Mouse (Mus musculus) left cerebral cortex, postnatal 36 days (tissue): ENCODE results near the gene Fibin. TPM values are rescaled to one million over a fixed set of nuclear protein-coding genes. Genes with fewer than 3 reads are reported as not detected.

ENCODE experiments used
- DNase-seq, 2 experiments: peaks; one replicate each; pipeline ENCODE4 v3.0.0; 2021 to 2022; ENCODE audit warnings: low spot score in 2 of 2, mixed read lengths in 1 of 2
- intact Hi-C: fragments of 180-260 bp; cut with DNase I; formaldehyde crosslinking; loops from one replicate; pipeline ENCODE4 v1.15.1; 2025
- total RNA-seq, 2 experiments: library from RNA; stranded (reverse); gene quantifications; 2 replicates each; pipeline ENCODE4 v1.2.3; 2021

Fibin gene
- total RNA-seq, 2 experiments from 2014 or later, result 3.1 to 4.2 TPM

DNA sequence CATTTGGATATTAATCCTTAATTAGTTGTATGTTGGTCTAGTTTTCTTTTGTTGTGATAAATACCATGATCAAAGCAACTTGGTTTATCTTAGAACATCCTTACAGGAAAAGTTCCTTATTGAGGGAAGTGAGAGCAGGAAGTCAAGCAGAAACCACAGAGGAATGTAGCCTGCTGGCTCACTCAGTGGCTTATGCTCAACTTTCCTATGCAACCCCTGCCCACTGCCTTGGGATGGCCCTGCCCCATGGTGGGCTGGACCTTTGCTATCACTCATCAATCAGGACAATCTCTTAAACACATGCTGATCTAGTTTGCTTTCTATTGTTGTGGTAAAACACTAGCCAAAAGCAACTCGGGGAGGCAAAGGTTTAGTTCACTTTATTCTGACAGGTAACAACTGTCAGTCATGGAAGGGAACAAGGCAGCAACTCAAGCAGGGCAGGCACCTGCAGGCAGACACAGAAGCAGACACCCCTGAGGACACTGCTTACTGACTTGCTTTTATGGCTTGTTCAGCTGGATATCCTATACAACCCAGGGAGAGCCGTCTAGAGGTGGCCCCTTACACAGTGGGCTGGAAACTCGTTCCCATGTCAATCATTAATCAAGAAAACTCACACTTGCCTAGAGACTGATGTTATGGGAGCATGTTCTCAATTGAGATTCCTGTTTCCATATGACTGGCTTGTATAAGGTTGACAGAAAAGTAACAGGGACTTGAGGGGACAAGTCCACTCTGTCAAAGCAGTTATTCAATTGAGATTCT, 46.7 kb downstream of the Fibin start:
- DNase-seq, result no peak
- intact Hi-C loops, result no loop called here

DNA sequence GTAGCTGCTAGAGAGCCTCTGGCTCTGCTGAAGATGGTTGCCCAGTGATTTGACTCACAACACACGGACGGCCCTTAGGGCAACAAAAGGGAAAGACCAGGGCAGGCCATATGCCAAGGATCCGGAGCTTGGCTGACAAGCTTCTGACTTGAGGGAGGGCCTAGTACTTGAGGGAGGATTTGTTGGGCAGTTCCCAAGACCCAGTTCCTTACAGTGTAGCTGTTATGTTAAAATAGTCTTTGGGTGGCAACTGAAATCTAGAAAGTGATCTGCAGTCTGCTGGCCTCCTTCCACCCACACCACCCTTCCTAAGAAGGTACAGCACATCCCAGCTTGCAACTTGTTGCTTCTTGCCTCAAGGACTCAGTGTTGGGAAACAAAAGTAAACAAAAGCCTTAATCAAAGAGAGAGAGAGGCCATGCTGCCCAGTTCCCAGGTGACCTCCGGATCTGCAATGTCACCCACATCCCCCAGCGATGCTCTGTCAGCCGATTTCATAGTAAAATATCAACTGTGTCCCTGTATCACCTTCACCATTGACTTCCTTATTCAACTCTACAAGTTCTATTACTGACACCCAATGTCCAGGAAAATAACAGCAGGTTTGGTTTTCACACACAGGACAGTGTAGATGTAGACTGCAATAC, 48.4 kb downstream of the Fibin start, which contains the start of gene Bbox1:
TSS of gene Bbox1 (minus strand) at position 52 of the 647 bp plus-strand sequence.
- no peak for DNase-seq
- intact Hi-C loops, result no loop called here

DNA sequence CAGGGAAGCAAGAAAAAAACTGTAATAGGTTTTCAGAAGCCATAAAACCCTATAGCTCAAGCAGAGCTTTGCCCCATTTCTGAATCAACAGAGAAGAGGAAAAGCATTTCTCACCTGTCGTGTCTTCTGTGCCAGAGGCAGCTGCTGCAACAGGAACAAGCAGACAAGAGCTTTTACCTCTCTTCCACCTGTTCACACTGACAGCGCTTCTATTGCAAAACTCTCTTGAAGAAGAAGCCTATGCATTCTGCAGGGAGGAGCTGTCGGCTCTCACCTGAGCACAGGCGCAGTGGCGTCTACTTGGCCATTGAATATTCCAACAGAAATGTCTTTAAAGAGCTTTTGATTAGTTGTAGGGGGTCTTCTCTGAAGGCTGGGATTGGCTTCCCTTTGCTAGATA, 48.9 kb downstream of the Fibin start:
- intact Hi-C loops, result no loop called here

DNA sequence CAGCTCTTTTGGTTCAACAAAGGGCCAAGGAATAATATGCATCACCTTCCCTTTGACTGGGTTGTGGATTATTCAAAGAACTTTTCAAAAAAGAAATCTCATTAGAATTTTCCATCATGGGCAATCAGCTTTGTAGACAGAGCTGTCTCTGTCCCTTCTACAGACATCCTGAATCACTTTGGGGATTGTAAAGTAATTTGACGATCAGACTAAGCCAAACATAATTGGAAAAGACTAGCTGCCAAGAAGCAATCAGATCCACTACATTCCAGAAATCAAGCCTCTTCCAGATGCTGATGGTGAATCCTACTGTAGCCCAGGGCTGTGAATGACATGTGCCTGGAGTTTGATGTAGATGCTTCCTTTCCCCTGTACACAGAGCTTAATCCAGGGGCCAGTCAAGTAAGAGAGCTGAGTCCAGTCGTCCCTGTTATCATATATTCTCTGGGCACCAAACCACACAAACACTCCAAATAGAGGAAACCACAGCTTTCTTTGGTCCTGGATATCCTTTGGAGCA, 49.6 kb downstream of the Fibin start:
- intact Hi-C loops, result no loop called here
- no peak for DNase-seq

More for the DNA sequence above, 48.9 kb downstream of the Fibin start:
- DNase-seq, result no peak

Other genes with a start within 250 kb of the Fibin start
- under 1 TPM; 0.32 to 0.69 TPM for gene Bbox1, start 48.6 kb downstream of the Fibin start, total RNA-seq
- not detected for gene Slc5a12, start 234.1 kb upstream of the Fibin start, total RNA-seq